Mouse (Mus musculus) layer of hippocampus, postnatal 36 days (tissue): ENCODE measurements around the gene Bcl2l2. TPM values are rescaled to one million over a fixed set of nuclear protein-coding genes. Genes with fewer than 3 reads are reported as not detected.

Experiments
- DNase-seq, 2 experiments: peaks; one replicate each; pipeline ENCODE4 v3.0.0; 2022
- total RNA-seq, 2 experiments: library from RNA; stranded (reverse); gene quantifications; 2 replicates each; pipeline ENCODE4 v1.2.3; 2021

The Bcl2l2 gene
- total RNA-seq, result 100 to 1,000 TPM; 120 to 126 TPM

- peak; percentile 64 to 68 for DNase-seq
These were observed at the start of gene Bcl2l2, which contains the start of gene Gm20521 for GRCm38 (mm10) chr14:54883154-54884021. Gene Bcl2l2, plus strand, starts transcription at chr14:54883377. Gene Gm20521, plus strand, starts transcription at chr14:54883441.

DNA sequence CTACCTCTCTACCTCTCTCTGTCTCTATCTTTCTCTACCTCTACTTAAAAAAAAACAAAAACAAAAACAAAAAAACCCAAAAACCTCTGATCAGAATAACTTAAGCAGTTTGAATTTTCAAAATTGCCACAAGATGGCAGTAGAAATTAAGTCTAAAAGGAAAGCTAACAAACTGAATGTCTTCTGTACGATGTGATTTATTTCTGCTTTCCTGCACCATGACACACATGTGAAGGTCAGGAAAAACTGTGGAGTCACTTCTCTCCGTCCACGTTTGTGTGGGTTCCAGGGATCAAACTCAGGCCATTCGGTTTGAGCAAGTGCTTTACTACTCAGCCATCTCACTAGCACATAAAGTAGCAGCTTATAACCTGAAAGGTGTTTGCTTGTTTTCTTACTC, 39.7 kb upstream of the Bcl2l2 start:
- DNase-seq, result no peak

- DNase-seq, result no peak
These were observed 27.5 kb upstream of the Bcl2l2 start for GRCm38 (mm10) chr14:54855726-54856125.

DNA sequence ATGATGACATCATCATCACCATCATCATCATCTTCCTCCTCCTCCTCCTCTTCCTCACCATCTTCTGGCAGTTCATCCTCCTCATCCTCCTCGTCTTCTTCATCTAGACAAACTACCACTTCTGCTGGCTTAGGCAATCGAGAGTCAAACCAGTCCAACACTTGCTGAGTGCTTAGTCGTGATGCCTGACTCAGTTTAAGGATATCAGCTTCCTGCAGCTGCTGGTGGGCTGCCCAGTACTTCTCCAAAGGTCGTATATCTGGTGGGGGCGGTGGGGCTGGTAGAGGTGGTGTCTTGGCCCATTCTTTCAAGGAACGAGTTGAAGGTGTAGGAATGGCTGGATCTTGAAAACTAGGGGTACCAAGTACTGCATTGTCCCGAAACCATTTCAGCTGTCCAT, 26.5 kb upstream of the Bcl2l2 start:
- no peak for DNase-seq

DNA sequence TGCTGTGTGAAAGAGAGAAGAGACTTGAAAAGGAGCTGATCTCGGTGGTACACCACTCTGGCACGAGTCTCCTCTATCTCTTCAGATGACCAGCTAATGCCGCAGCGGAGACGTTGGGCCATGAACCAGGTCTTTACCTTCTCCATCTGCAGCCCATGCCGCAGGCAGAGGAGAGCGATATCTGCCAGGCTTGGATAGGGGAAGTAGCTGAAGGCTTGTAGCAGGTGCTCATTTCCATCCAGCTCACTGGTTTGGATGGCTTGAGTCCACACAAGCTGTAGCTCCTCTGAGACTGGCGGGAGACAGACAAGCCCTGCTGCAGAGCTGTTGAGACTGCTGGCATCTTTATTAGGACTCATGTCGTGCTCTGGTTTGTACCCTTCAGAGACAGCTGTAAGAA, 25.3 kb upstream of the Bcl2l2 start:
- peak in 1 of 2 experiments; percentile 10 for DNase-seq

DNA sequence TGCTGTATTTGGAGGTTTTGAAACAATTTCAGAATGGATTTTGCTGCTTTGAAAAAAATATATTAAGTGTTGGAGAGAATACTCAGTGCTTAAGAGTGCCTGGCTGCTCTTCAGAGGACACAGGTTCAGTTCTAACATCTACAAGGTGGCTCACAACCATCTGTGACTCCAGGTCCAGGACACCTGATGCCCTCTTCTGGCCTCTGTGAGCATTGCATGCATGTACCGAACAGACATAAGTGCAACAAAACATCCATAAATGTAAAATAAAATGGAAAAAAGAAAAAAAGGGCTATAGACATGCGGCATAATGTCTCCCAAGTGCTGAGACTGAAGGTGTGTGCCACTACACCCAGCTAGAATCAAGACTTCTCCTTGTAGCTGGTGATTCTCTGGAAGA, 22.7 kb upstream of the Bcl2l2 start:
- DNase-seq, result peak; percentile 29 to 40

- DNase-seq, result peak; percentile 89 to 92
These were observed 19.5 kb upstream of the Bcl2l2 start for GRCm38 (mm10) chr14:54863501-54864312.

DNA sequence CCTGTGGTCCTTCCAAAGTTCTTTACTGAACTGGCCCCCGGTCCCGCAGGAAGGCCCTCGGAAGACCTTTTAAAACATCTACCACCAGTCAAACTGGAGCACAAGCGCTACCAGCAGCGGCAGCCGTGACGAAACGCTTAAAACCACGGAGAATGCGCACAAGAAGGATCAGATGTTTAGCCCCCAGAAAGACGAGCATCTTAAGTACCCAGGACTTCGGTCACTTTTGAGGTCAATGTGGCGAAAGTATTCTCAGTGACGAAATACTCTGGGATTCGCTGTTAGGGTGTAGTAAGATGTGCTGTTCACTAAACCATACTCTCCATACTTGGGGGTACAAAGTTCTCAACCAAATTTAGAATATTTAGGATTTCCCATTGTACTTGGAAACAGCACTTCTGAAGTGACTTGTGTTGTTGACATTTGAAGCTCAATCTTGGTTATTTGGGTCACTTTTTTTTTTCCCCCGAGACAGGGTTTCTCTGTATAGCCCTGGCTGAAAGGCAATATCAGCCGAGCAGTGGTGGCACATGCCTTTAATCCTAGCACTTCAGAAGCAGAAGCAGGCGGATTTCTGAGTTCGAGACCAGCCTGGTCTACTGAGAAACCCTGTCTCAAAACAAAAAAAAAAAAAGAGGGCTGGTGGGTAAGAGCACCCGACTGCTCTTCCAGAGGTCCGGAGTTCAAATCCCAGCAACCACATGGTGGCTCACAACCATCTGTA, 18.7 kb upstream of the Bcl2l2 start:
- DNase-seq, result no peak

GRCm38 (mm10) chr14:54865626-54866025, 17.6 kb upstream of the Bcl2l2 start:
- no peak for DNase-seq

DNA sequence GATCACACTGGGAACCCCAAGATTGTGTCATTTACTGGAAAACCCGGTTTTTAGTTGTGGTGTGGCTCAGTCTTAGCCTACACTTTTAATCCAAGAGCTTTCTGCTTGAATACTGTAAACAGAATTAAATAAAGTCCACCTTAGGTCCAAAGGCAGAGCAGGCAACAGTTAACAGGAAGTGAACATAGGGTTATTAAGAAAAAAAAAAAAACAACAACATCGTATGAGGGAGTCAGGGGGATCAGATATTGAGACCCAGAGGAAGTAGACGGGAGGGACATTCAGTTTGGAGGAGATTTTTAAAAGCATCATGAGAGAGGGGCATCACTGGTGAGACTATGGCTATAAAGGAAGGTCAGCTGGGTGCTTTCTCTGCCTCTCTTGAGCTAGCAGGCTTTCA, 16.9 kb upstream of the Bcl2l2 start:
- DNase-seq, result no peak

- DNase-seq, result no peak
These were observed 16.2 kb upstream of the Bcl2l2 start for GRCm38 (mm10) chr14:54866936-54867335.

GRCm38 (mm10) chr14:54868026-54868425, 15.2 kb upstream of the Bcl2l2 start:
- DNase-seq, result no peak

DNA sequence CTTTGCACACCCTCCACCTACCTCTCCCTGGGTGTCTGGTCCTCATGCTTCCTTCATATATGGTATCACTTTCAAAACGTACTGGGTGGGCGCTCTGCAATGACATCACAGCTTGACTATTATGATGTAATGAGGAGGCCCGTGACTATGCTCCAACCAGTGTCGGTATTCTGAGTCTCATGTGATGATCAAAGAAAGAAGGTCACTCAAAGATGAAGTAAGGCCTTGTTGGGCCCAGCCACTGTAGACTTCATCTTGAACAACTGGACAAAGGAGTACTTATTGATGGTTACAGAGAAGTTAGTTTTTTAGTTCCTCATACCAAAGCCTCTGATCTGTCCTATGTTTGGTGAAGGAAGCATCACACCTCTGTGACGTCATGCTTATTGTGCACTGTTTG, 12.3 kb upstream of the Bcl2l2 start, which contains the start of gene Homez:
TSS of gene Homez (minus strand) at position 101 of the 400 bp plus-strand sequence.
- no peak for DNase-seq

- no peak for DNase-seq
These were observed 9.0 kb upstream of the Bcl2l2 start for GRCm38 (mm10) chr14:54874165-54874564.

DNA sequence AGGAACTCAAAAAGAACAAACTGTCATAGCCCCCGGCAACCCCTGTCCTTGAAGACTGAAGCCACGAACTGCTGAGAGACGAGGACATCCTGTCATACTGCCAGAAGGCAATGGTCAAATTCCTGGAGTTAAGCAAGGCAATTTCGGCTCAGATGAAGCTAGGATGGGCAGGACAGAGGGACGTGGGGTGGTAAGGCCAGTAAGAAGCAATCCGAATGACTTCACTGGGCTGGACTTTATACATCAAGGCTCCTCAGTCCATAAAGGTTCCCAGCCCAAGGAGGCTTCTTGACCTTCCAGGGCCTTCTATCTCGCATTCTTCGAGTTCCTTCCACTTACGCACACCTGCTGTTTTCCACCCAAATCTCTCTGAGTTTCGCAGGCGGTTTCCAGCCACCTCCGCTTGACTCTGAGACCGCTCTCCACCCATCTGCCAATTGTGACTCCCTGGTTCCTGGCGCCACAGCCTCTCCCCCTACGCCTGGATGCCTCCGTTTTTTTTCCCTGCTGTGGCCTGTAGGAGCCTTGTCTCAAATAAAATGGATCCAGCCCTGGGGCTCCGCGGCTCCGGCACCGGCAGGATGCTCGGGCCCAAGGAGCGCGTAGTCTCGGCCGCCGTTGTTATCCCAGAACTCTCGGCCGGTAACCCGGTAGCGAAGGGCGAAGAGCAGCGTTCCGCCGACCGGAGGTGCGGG, 7.2 kb upstream of the Bcl2l2 start:
- no peak for DNase-seq

DNA sequence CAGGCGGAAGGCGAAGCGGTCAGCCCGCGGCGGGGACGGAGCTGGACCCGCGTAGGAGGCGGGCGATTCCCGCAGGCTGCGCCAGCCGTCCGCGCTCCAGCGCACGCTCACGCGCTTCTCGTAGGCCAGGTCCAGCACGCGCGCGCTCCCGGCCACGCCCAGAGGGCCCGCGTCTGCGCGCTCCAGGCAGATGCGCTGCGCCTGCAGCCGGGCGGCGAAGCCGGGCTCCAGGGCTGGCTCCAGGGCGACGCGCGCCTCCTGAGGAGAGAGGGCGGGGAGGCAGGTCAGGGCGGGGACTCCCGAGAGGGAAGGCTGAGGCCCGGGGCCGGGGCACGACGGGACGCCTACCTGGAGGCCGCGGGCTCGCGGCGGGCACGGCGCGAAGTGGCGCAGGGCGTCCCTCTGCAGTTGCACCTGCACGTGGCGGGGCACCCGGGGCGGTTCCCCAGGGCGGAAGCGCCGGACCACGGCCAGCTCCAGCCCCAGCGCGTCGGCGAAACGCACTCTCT, 6.6 kb upstream of the Bcl2l2 start:
- DNase-seq, result peak; percentile 87 to 90

GRCm38 (mm10) chr14:54877048-54877715, 6.0 kb upstream of the Bcl2l2 start, which contains the start of gene Ppp1r3e:
Gene Ppp1r3e, minus strand, starts transcription at chr14:54877550.
- peak; percentile 66 to 67 for DNase-seq

DNA sequence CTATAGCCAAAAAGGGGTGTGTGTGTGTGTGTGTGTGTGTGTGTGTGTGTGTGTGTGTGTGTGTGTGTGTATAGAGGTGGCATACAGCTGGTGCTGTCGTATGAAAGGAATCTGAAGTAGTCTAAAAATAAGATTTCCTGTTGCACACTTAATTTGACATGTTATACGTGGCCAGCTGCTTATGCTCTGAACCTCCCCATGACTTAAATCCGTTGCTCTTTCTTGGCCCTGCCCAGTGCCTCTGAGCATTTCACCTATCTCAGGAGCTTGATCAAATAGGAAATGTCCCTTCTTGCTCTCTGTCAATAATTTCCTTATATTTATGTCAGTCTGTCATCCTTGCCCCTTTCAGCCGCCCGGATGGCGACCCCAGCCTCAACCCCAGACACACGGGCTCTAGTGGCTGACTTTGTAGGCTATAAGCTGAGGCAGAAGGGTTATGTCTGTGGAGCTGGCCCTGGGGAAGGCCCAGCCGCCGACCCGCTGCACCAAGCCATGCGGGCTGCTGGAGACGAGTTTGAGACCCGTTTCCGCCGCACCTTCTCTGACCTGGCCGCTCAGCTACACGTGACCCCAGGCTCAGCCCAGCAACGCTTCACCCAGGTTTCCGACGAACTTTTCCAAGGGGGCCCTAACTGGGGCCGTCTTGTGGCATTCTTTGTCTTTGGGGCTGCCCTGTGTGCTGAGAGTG, 990 bp downstream of the Bcl2l2 start:
- DNase-seq, result no peak

GRCm38 (mm10) chr14:54885309-54885708, 2.1 kb downstream of the Bcl2l2 start:
- DNase-seq, result no peak

DNA sequence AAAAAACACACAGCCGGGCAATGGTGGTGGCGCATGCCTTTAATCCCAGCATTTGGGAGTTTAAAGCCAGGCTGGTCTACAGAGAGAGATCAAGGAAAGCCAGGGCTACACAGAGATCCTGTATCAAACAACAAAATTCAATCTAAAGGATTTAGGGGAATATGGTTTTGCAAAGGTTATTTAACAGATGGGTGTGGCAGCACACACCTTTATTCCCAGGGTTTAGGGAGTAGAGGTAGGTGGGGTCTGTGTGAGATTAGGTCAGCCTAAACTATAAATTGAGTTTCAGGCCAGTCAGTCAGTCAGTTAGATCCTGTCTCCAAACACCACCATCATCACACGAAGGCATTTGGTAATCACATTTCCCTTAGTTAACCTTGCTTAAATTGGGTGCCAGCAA, 9.0 kb downstream of the Bcl2l2 start, which contains the start of gene Pabpn1:
TSS of gene Pabpn1 (plus strand) at position 301 of the 400 bp plus-strand sequence.
- no peak for DNase-seq
